Comparison of ENCODE assay signal across 30 mouse cellular contexts in genomic region chr5:127700156-127700555, GRCm38 (mm10).
A peak's percentile ranks its signal among the peaks of the same experiment; 100 is the strongest.
DNase-seq lines count a peak whose midpoint lies in the region; ATAC-seq and TF ChIP-seq lines count a peak whose summit lies in the region.
"Had no signal": no experiment of that assay in that cellular context is flagged by ENCODE, and none has a peak within 500 bp of the region (broad histone marks: within the 10 kb centered on the region; RNA-seq: fewer than 3 reads in every experiment).

No protein-coding gene starts in this region.

- H3K4me1 ChIP-seq in liver, adult 2 months (ENCODE audit: control insufficient read depth, insufficient read depth, low read length) = no peaks in the 10 kb centered on the region
- no peaks in the 10 kb centered on the region for H3K4me1 ChIP-seq in liver, postnatal 0 days (ENCODE audit: insufficient read depth)
- peaks cover 13% of the 10 kb centered on the region for H3K4me1 ChIP-seq in ES-Bruce4 (ENCODE audit: control insufficient read depth, insufficient read depth, low read length)
- H3K4me1 ChIP-seq in forebrain, embryonic 14.5 days (ENCODE audit: control insufficient read depth, insufficient read depth, low read length) = no peaks in the 10 kb centered on the region
- H3K4me1 ChIP-seq: heart, embryonic 13.5 days; hindbrain, embryonic 15.5 days; kidney, embryonic 15.5 days; limb, embryonic 13.5 days; liver, embryonic 13.5 days; lung, embryonic 15.5 days had no signal

- DNase-seq in heart, adult 11 months = peak; percentile 90
- no peak for DNase-seq in heart, adult 9 months (ENCODE audit: low spot score in 2 of 2)
- no peak for DNase-seq in liver, adult 2 months (ENCODE audit: extremely low read depth, low read depth, low spot score)
- no peak for DNase-seq in liver, postnatal 0 days
- DNase-seq in ZHBTc4 (ENCODE audit: low read depth, low spot score) = peak; percentile 90
- DNase-seq in forebrain, embryonic 14.5 days (ENCODE audit: low spot score) = no peak
- no peak for DNase-seq in gastrocnemius, postnatal 36 days
- DNase-seq: adrenal gland, postnatal 25 days; cerebellum, adult 18-20 months; cerebellum, postnatal 25 days; gastrocnemius, postnatal 14 days; heart, adult 2 months; heart, postnatal 10 days; kidney, adult 18-20 months; kidney, postnatal 25 days; layer of hippocampus, postnatal 36 days; liver, embryonic 13.5 days; spleen, adult 18-20 months; thymus, adult 2 months had no signal

- peaks cover 2% of the 10 kb centered on the region; the same call in 1 of the 2 replicates for H3K36me3 ChIP-seq in liver, adult 2 months (ENCODE audit: control insufficient read depth, insufficient read depth, low read length)
- no peaks in the 10 kb centered on the region for H3K36me3 ChIP-seq in liver, postnatal 0 days (replicated peaks; ENCODE audit: insufficient read depth, low read length)
- no peaks in the 10 kb centered on the region for H3K36me3 ChIP-seq in ES-Bruce4 (ENCODE audit: control insufficient read depth, insufficient read depth, low read length, poor library complexity, severe bottlenecking)
- no peaks in the 10 kb centered on the region for H3K36me3 ChIP-seq in forebrain, embryonic 14.5 days (ENCODE audit: control insufficient read depth, insufficient read depth, low read length)
- H3K36me3 ChIP-seq: heart, embryonic 13.5 days; hindbrain, embryonic 15.5 days; kidney, embryonic 15.5 days; limb, embryonic 13.5 days; liver, embryonic 13.5 days; lung, embryonic 15.5 days; midbrain, embryonic 10.5 days; neural tube, embryonic 12.5 days had no signal

- no peak overlapping the region for H3K9ac ChIP-seq in liver, adult 2 months (ENCODE audit: low read depth, low read length)
- H3K9ac ChIP-seq in liver, postnatal 0 days (replicated peaks) = no peak overlapping the region
- no peak overlapping the region for H3K9ac ChIP-seq in ES-Bruce4 (ENCODE audit: low read depth, poor library complexity, severe bottlenecking)
- no peak overlapping the region for H3K9ac ChIP-seq in forebrain, embryonic 14.5 days (ENCODE audit: low read length)
- H3K9ac ChIP-seq: forebrain, embryonic 13.5 days; heart, embryonic 13.5 days; hindbrain, embryonic 15.5 days; kidney, embryonic 15.5 days; limb, embryonic 13.5 days; liver, embryonic 13.5 days; lung, embryonic 15.5 days; neural tube, embryonic 12.5 days had no signal

- peak; percentile 21; the same call in 1 of the 2 replicates for TF ChIP-seq CTCF in liver, adult 2 months (IDR thresholded peaks at IDR 0.05; ENCODE audit: low read depth, low read length)
- no peak for TF ChIP-seq CTCF in liver, postnatal 0 days (IDR thresholded peaks at IDR 0.05; ENCODE audit: low read depth)
- peak; percentile 61 for TF ChIP-seq CTCF in ES-Bruce4 (IDR thresholded peaks at IDR 0.05; ENCODE audit: low read depth, low read length)

- 75% methylated on average over 6 of the region's 6 CpGs for WGBS in liver, adult 2 months
- WGBS in liver, postnatal 0 days (ENCODE audit: insufficient replicate concordance) = 62% methylated on average over 6 of the region's 6 CpGs
- WGBS in forebrain, embryonic 14.5 days = 72% methylated on average over 6 of the region's 6 CpGs

- TF ChIP-seq POLR2A in liver, adult 2 months (IDR thresholded peaks at IDR 0.05; ENCODE audit: extremely low read depth, insufficient read depth, low read length) = no peak
- TF ChIP-seq POLR2A in ES-Bruce4 (IDR thresholded peaks at IDR 0.05; ENCODE audit: insufficient read depth, low read length) = no peak

- no peak for ATAC-seq in liver, postnatal 0 days
- ATAC-seq in forebrain, embryonic 14.5 days = no peak
- ATAC-seq: forebrain, embryonic 13.5 days; midbrain, embryonic 16.5 days had no signal

- intact Hi-C loops in gastrocnemius, postnatal 36 days (cut with DNase I) = no loop called here

- no peaks in the 10 kb centered on the region for H3K27me3 ChIP-seq in liver, adult 2 months (ENCODE audit: control insufficient read depth, insufficient read depth, low read length)
- no peaks in the 10 kb centered on the region for H3K27me3 ChIP-seq in liver, postnatal 0 days (ENCODE audit: insufficient read depth, low read length)
- no peaks in the 10 kb centered on the region for H3K27me3 ChIP-seq in ES-Bruce4 (ENCODE audit: control insufficient read depth, insufficient read depth, low read length, poor library complexity, severe bottlenecking)
- H3K27me3 ChIP-seq in forebrain, embryonic 14.5 days (replicated peaks; ENCODE audit: control insufficient read depth, insufficient read depth, low read length) = no peaks in the 10 kb centered on the region
- H3K27me3 ChIP-seq: forebrain, embryonic 13.5 days; heart, embryonic 13.5 days; hindbrain, embryonic 15.5 days; kidney, embryonic 15.5 days; limb, embryonic 13.5 days; liver, embryonic 13.5 days; lung, embryonic 15.5 days; neural tube, embryonic 12.5 days had no signal

- H3K79me2 ChIP-seq in liver, adult 2 months (ENCODE audit: control insufficient read depth, insufficient read depth, low read length) = no peaks in the 10 kb centered on the region

- H3K9me3 ChIP-seq in liver, postnatal 0 days (ENCODE audit: low read length) = no peaks in the 10 kb centered on the region
- H3K9me3 ChIP-seq in ES-Bruce4 (replicated peaks; ENCODE audit: control insufficient read depth, insufficient read depth, low read length, poor library complexity, severe bottlenecking) = no peaks in the 10 kb centered on the region
- H3K9me3 ChIP-seq in forebrain, embryonic 14.5 days (replicated peaks; ENCODE audit: control insufficient read depth, low read length) = no peaks in the 10 kb centered on the region
- H3K9me3 ChIP-seq: forebrain, embryonic 13.5 days; heart, embryonic 13.5 days; hindbrain, embryonic 15.5 days; kidney, embryonic 15.5 days; limb, embryonic 13.5 days; liver, embryonic 13.5 days; lung, embryonic 15.5 days; midbrain, embryonic 10.5 days; neural tube, embryonic 12.5 days had no signal

- no peak overlapping the region for H3K4me2 ChIP-seq in liver, postnatal 0 days (ENCODE audit: low read depth, low read length)
- H3K4me2 ChIP-seq in forebrain, embryonic 14.5 days (ENCODE audit: low read length) = no peak overlapping the region
- H3K4me2 ChIP-seq: forebrain, embryonic 13.5 days; heart, embryonic 13.5 days; hindbrain, embryonic 15.5 days; kidney, embryonic 15.5 days; limb, embryonic 13.5 days; liver, embryonic 13.5 days; lung, embryonic 15.5 days; neural tube, embryonic 12.5 days had no signal

- TF ChIP-seq EP300 in liver, postnatal 0 days (IDR thresholded peaks at IDR 0.05; ENCODE audit: low read depth) = no peak
- TF ChIP-seq EP300 in ES-Bruce4 (IDR thresholded peaks at IDR 0.05; ENCODE audit: insufficient read depth, low read depth, low read length) = 0 out of 2 replicates have a peak, but pooled peaks have one; percentile 43

- H3K4me3 ChIP-seq in liver, adult 2 months (ENCODE audit: insufficient read depth, low read depth, low read length) = no peak overlapping the region
- H3K4me3 ChIP-seq in liver, postnatal 0 days (ENCODE audit: low read depth, low read length) = no peak overlapping the region
- no peak overlapping the region for H3K4me3 ChIP-seq in ES-Bruce4 (ENCODE audit: low read depth, low read length)
- H3K4me3 ChIP-seq in forebrain, embryonic 14.5 days (ENCODE audit: low read depth, low read length) = no peak overlapping the region
- H3K4me3 ChIP-seq: forebrain, embryonic 13.5 days; heart, adult 2 months; heart, embryonic 13.5 days; hindbrain, embryonic 15.5 days; kidney, embryonic 15.5 days; limb, embryonic 13.5 days; liver, embryonic 13.5 days; lung, embryonic 15.5 days; midbrain, embryonic 10.5 days; myocyte; neural tube, embryonic 12.5 days had no signal

- H3K27ac ChIP-seq in liver, adult 2 months (replicated peaks; ENCODE audit: insufficient read depth, low read depth, low read length) = no peak overlapping the region
- no peak overlapping the region for H3K27ac ChIP-seq in liver, postnatal 0 days (ENCODE audit: low read depth)
- no peak overlapping the region for H3K27ac ChIP-seq in ES-Bruce4 (ENCODE audit: insufficient read depth, low read length)
- no peak overlapping the region for H3K27ac ChIP-seq in forebrain, embryonic 14.5 days (ENCODE audit: low read depth, low read length)
- H3K27ac ChIP-seq: forebrain, embryonic 13.5 days; heart, adult 2 months; heart, embryonic 13.5 days; hindbrain, embryonic 15.5 days; kidney, embryonic 15.5 days; limb, embryonic 13.5 days; liver, embryonic 13.5 days; lung, embryonic 15.5 days; midbrain, embryonic 10.5 days; neural tube, embryonic 12.5 days had no signal

Comparison
In these comparisons a context has a peak if more than half of its experiments do, and no peak if none do; other contexts are left out.
1. DNase-seq: peak in heart, adult 11 months (single experiment) and ZHBTc4 (single experiment); none in heart, adult 9 months (0 of 2), liver, adult 2 months (single experiment), liver, postnatal 0 days (single experiment), forebrain, embryonic 14.5 days (single experiment) and gastrocnemius, postnatal 36 days (0 of 2).